Mouse (Mus musculus): ENCODE measurements around the gene Gtf2h3.

DNA sequence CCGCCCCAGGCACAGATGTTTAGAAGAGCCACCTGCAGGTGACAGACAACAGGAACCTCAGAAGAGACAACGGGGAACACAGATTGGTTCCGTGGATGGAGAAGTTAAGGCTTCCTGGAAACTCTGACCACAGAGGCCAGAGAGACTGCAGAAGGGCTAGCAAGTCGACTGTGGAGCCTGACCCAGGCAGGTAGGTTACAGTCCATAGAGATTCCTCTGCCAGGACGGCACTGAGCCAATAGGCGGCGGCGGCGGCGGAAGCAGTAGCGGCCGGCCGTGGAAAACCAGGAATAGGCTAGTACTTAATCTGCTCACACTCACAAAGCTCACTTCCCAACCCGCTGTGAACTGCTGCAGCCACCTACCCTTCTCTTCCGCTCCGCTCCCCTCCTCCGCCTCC lies 42.2 kb upstream of the Gtf2h3 start:
- TF ChIP-seq CTCF (IDR thresholded peaks at IDR 0.05; ENCODE audit: control insufficient read depth, insufficient read depth, insufficient read length) = no peak
- no peak for TF ChIP-seq USF1 (IDR thresholded peaks at IDR 0.05; ENCODE audit: low read depth)
- TF ChIP-seq MYOG (IDR thresholded peaks at IDR 0.05; ENCODE audit: control insufficient read depth, extremely low read depth, insufficient read length) = no peak
- TF ChIP-seq CEBPB (IDR thresholded peaks at IDR 0.05; ENCODE audit: low read depth) = no peak
